Mouse (Mus musculus): ENCODE data around the gene Rnps1. TPM values are rescaled to one million over a fixed set of nuclear protein-coding genes. Genes with fewer than 3 reads are reported as not detected.
A peak's percentile ranks its signal among the peaks of the same experiment; 100 is the strongest.
"Not testable (repeated sequence)": the region's sequence is repeated elsewhere in the genome, so short reads cannot be mapped to it uniquely, and the experiment has no call there.

The Rnps1 gene
- polyA plus RNA-seq, 1 experiment from 2014 or later: 280 TPM

DNA sequence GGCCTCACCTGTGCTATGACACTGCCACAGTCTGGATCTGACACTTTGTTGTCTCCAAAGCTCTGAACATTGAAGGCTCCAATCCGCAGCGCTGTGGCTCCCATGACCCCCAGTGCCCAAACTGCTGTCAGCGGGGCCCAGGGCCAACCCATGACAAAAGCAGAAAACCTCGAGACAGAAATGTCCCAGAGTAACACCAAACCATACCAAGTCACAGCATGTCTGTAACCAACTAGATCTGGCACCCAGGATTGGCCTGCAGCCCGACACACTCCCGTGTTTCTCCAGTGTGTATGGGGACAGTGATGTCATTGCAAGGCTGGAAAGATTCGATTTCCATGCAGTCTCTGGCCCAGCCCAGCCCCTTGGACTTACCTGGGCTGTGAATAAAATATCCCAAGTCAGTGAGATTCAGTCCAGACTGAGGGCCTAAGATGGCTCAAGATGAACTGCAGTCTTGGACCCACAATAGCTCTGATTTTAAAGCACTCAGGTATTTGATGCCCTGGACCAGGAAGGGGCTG lies 28.3 kb downstream of the Rnps1 start, which contains the start of gene Dnase1l2:
Gene Dnase1l2, minus strand, starts transcription at position 474 of the 524 bp plus-strand sequence.
- H3K9ac ChIP-seq: no peak within 1 kb of the TSS
- DNase-seq (ENCODE audit: low spot score): no peak
- H3K9me3 ChIP-seq (ENCODE audit: control insufficient read depth, low read length): no peaks in the 10 kb centered on the region
- ATAC-seq (ENCODE audit: low FRiP score): no peak
- H3K27me3 ChIP-seq (ENCODE audit: control insufficient read depth, insufficient read depth, low read length): no peaks in the 10 kb centered on the region
- no peak within 1 kb of the TSS for H3K27ac ChIP-seq
- H3K4me2 ChIP-seq (replicated peaks): no peak within 1 kb of the TSS
- H3K4me1 ChIP-seq (replicated peaks; ENCODE audit: control insufficient read depth, insufficient read depth, low read length): no peaks in the 10 kb centered on the region
- peaks cover 97% of the 10 kb centered on the region for H3K36me3 ChIP-seq (replicated peaks; ENCODE audit: control insufficient read depth, insufficient read depth)
- 82% methylated on average over 7 of the region's 7 CpGs for WGBS
- H3K4me3 ChIP-seq (replicated peaks; ENCODE audit: low read length): no peak within 1 kb of the TSS

DNA sequence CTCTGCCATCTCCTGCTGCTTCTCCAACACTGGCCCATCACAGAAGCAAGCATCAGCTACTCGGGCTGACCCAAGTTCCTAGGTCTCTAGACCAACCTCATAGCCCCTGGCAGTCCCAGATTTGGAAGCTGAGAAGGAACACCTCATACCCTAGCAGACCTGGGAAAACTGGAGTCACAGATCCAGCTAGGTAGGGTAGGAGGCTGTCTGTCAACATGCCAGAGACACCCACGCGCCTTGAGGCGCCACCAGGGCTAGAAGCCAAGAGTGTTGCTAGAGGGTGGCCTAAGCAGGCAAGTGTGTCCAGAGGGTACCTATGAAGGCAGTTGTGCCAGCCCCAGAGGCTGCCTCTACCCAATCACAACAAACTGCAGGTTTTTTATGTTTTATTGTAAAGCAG lies 29.0 kb downstream of the Rnps1 start:
- no peaks in the 10 kb centered on the region for H3K4me1 ChIP-seq (replicated peaks; ENCODE audit: control insufficient read depth, insufficient read depth, low read length)
- DNase-seq (ENCODE audit: low spot score): no peak
- no peak overlapping the region for H3K4me2 ChIP-seq (replicated peaks)
- no peak overlapping the region for H3K27ac ChIP-seq
- no peaks in the 10 kb centered on the region for H3K27me3 ChIP-seq (ENCODE audit: control insufficient read depth, insufficient read depth, low read length)
- WGBS: 93% methylated on average over 4 of the region's 4 CpGs
- no peaks in the 10 kb centered on the region for H3K9me3 ChIP-seq (ENCODE audit: control insufficient read depth, low read length)
- no peak for ATAC-seq (ENCODE audit: low FRiP score)
- H3K4me3 ChIP-seq (replicated peaks; ENCODE audit: low read length): no peak overlapping the region
- H3K9ac ChIP-seq: no peak overlapping the region
- peaks cover 98% of the 10 kb centered on the region for H3K36me3 ChIP-seq (replicated peaks; ENCODE audit: control insufficient read depth, insufficient read depth)

DNA sequence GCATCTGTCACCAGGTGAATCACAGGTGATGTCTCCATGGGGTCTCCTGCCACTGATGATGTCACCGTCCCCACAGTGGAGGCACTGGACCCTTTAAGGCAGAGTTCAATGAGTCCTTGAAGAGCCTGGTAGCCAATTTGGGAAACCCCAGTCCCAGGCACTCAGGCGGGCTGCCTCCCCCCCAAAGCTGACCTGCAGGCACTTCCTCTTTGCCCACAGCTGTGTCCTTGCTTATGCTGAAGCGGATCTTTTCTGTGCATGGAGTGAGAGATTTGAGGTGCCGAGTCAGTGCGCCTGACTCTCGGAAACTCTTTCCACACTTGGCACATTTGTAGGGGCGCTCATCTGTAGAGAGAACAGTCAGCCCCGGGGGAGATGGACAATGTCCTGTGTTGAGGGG lies 32.2 kb downstream of the Rnps1 start:
- ATAC-seq (ENCODE audit: low FRiP score): no peak
- Histone ChIP-seq H3K9me3 (ENCODE audit: control insufficient read depth, low read length) (no peaks in the 10 kb centered on the region), H3K9ac (no peak overlapping the region), H3K4me3 (replicated peaks; ENCODE audit: low read length) (no peak overlapping the region), H3K4me2 (replicated peaks) (no peak overlapping the region), H3K27ac (no peak overlapping the region), H3K4me1 (replicated peaks; ENCODE audit: control insufficient read depth, insufficient read depth, low read length) (no peaks in the 10 kb centered on the region), H3K36me3 (replicated peaks; ENCODE audit: control insufficient read depth, insufficient read depth) (peaks cover 99% of the 10 kb centered on the region), H3K27me3 (ENCODE audit: control insufficient read depth, insufficient read depth, low read length) (no peaks in the 10 kb centered on the region)
- WGBS: 97% methylated on average over 8 of the region's 8 CpGs
- DNase-seq (ENCODE audit: low spot score): no peak

DNA sequence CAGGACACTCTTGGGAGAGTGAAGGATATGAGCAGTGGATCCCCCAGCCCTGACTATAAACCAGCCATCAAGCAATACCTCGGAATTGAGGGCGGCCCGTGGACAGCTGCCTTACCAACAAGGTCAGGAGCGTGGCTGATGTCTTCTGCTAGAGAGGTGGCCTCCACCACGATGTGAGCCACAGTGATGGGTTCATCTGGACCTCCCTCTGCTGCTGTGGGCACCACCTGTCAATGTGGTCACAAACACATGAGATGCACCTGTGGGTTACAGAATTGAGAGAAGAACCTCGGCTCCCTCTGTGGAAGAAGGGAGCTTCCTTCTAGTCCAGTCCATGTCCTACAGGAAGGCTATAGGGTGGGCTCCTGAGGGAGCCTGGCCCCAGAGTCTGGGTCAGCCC lies 35.1 kb downstream of the Rnps1 start:
- H3K9ac ChIP-seq: no peak overlapping the region
- no peaks in the 10 kb centered on the region for H3K9me3 ChIP-seq (ENCODE audit: control insufficient read depth, low read length)
- peaks cover 14% of the 10 kb centered on the region for H3K4me1 ChIP-seq (replicated peaks; ENCODE audit: control insufficient read depth, insufficient read depth, low read length)
- no peak overlapping the region for H3K27ac ChIP-seq
- no peak overlapping the region for H3K4me2 ChIP-seq (replicated peaks)
- ATAC-seq (ENCODE audit: low FRiP score) (no peak), DNase-seq (ENCODE audit: low spot score) (no peak)
- no peak overlapping the region for H3K4me3 ChIP-seq (replicated peaks; ENCODE audit: low read length)
- 95% methylated on average over 6 of the region's 6 CpGs for WGBS
- peaks cover 72% of the 10 kb centered on the region for H3K36me3 ChIP-seq (replicated peaks; ENCODE audit: control insufficient read depth, insufficient read depth)
- no peaks in the 10 kb centered on the region for H3K27me3 ChIP-seq (ENCODE audit: control insufficient read depth, insufficient read depth, low read length)

DNA sequence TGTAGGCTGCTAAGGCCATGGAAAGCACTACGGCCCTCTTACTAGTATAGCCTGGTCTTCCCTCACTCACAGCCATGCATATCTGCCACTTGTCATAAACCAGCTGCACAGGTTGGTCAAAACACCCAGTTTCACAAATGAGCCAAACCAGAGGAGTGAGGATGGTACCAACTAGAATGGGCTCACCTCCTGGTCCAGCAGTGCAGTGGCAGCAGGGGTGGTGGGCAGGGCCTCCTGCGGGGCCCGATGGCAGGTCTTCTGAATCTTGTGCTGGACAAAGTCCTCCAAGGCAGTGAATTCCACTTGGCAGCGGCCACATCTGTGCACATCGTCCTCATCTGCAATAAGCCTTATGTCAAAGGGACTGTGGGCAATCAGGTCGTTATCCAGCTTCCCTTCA lies 36.9 kb downstream of the Rnps1 start:
- Histone ChIP-seq H3K9ac (no peak overlapping the region), H3K27me3 (ENCODE audit: control insufficient read depth, insufficient read depth, low read length) (no peaks in the 10 kb centered on the region), H3K4me2 (replicated peaks) (no peak overlapping the region), H3K4me3 (replicated peaks; ENCODE audit: low read length) (no peak overlapping the region), H3K36me3 (replicated peaks; ENCODE audit: control insufficient read depth, insufficient read depth) (peaks cover 55% of the 10 kb centered on the region), H3K9me3 (ENCODE audit: control insufficient read depth, low read length) (no peaks in the 10 kb centered on the region), H3K4me1 (replicated peaks; ENCODE audit: control insufficient read depth, insufficient read depth, low read length) (peaks cover 14% of the 10 kb centered on the region), H3K27ac (no peak overlapping the region)
- DNase-seq (ENCODE audit: low spot score) (no peak), ATAC-seq (ENCODE audit: low FRiP score) (no peak)
- 96% methylated on average over 6 of the region's 6 CpGs for WGBS

DNA sequence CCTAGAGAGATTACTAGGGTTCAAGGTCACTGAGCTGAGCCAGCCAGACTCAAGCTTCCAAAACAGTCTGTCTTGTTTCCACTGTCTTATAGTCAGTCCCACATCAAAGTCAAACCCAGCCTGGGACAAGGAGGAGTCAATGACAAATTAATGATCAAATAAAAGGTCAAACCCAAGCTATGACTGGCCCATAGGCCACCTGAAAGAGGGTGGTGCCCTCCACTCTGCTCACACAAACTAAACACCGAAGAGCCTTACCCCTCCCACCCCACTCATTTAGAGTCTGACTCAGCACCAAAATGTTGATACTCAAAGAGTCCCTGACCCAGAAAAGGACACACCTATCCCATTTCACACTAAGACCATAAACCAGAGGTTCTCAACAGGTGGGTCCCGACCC lies 39.0 kb downstream of the Rnps1 start:
- peak overlapping the region; percentile 72 for H3K4me2 ChIP-seq (replicated peaks)
- DNase-seq (ENCODE audit: low spot score) (no peak), ATAC-seq (ENCODE audit: low FRiP score) (no peak)
- WGBS: 98% methylated on average over 2 of the region's 2 CpGs
- peaks cover 14% of the 10 kb centered on the region for H3K4me1 ChIP-seq (replicated peaks; ENCODE audit: control insufficient read depth, insufficient read depth, low read length)
- no peak overlapping the region for H3K9ac ChIP-seq
- no peaks in the 10 kb centered on the region for H3K27me3 ChIP-seq (ENCODE audit: control insufficient read depth, insufficient read depth, low read length)
- no peak overlapping the region for H3K4me3 ChIP-seq (replicated peaks; ENCODE audit: low read length)
- peaks cover 33% of the 10 kb centered on the region for H3K36me3 ChIP-seq (replicated peaks; ENCODE audit: control insufficient read depth, insufficient read depth)
- H3K9me3 ChIP-seq (ENCODE audit: control insufficient read depth, low read length): no peaks in the 10 kb centered on the region
- H3K27ac ChIP-seq: no peak overlapping the region

DNA sequence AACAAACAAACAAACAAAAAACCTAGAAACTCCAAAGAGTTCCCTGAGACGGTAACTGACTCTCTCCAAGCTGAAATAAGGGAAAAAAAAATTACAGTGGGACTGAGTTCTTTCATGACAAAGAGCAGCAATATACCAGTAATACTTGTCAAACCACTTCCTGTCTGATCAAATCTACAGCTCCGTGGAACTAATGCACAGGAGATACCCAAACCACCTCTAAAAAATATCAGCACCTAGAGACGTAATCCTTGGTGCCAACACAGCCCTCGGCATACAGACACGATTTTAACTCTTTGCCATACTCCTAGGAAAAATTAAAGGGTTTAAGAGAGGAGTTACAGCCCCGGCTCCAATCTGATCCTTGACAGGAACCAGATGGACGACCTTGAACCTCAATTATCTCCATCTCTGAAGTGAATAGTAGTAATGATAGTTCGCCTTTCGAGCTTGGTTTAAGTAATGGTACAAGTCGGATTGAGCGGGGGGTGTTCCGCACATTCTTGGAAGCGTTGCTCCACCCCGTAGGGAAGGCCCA lies 39.9 kb downstream of the Rnps1 start:
- H3K27ac ChIP-seq: peak overlapping the region; percentile 95
- H3K4me3 ChIP-seq (replicated peaks; ENCODE audit: low read length): peak overlapping the region; percentile 81
- ATAC-seq (ENCODE audit: low FRiP score): no peak
- WGBS: 13% methylated on average over 14 of the region's 14 CpGs
- peak overlapping the region; percentile 94 for H3K9ac ChIP-seq
- H3K36me3 ChIP-seq (replicated peaks; ENCODE audit: control insufficient read depth, insufficient read depth): peaks cover 24% of the 10 kb centered on the region
- no peaks in the 10 kb centered on the region for H3K27me3 ChIP-seq (ENCODE audit: control insufficient read depth, insufficient read depth, low read length)
- no peak for DNase-seq (ENCODE audit: low spot score)
- peaks cover 14% of the 10 kb centered on the region for H3K4me1 ChIP-seq (replicated peaks; ENCODE audit: control insufficient read depth, insufficient read depth, low read length)
- peak overlapping the region; percentile 72 for H3K4me2 ChIP-seq (replicated peaks)
- no peaks in the 10 kb centered on the region for H3K9me3 ChIP-seq (ENCODE audit: control insufficient read depth, low read length)

DNA sequence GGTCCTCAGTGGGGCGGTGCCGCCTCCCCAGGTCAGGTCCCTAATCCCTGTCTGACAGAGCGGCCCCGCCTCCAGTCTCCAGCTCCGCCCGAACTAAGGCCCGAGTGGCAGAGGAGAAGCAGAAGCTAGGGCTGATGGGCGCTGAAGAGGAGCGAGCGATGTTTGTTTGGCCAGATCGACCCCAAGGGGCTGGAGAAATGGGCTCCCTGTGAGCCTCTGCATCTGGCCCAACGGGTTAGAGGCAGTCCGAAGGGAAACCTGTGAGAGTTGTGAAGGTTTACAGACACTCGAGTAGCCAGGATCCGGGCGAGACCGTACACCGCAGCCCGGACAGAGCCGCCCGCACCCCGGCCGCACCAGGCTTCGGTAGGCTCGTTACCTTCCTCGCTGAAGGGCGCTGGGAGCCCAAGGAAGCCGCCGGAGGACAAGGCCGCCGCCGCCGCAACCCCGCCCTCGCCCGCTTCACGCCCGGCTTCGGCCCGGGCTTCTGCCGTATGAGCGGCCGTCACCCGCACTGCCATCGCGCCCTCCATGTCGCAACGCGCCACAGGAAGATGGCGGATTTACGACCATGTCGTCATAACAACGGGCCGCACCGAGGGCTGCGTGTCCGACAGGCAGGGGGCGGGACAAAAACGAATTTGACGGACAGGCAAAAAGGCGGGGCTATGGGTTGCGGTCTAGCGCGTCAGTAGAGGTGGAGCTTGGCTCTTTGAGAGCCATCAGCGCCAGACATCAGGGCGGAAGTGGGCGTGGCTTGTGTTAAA lies 40.6 kb downstream of the Rnps1 start:
- Histone ChIP-seq H3K27me3 (ENCODE audit: control insufficient read depth, insufficient read depth, low read length) (no peaks in the 10 kb centered on the region), H3K4me2 (replicated peaks) (peak overlapping the region; percentile 72), H3K4me1 (replicated peaks; ENCODE audit: control insufficient read depth, insufficient read depth, low read length) (peaks cover 14% of the 10 kb centered on the region), H3K27ac (peak overlapping the region; percentile 95), H3K36me3 (replicated peaks; ENCODE audit: control insufficient read depth, insufficient read depth) (peaks cover 17% of the 10 kb centered on the region), H3K9me3 (ENCODE audit: control insufficient read depth, low read length) (no peaks in the 10 kb centered on the region), H3K4me3 (replicated peaks; ENCODE audit: low read length) (peak overlapping the region; percentile 81), H3K9ac (peak overlapping the region; percentile 94)
- under 1% methylated on average over 66 of the region's 67 CpGs for WGBS
- peak; percentile 94 for ATAC-seq (ENCODE audit: low FRiP score)
- DNase-seq (ENCODE audit: low spot score): peak; percentile 99

DNA sequence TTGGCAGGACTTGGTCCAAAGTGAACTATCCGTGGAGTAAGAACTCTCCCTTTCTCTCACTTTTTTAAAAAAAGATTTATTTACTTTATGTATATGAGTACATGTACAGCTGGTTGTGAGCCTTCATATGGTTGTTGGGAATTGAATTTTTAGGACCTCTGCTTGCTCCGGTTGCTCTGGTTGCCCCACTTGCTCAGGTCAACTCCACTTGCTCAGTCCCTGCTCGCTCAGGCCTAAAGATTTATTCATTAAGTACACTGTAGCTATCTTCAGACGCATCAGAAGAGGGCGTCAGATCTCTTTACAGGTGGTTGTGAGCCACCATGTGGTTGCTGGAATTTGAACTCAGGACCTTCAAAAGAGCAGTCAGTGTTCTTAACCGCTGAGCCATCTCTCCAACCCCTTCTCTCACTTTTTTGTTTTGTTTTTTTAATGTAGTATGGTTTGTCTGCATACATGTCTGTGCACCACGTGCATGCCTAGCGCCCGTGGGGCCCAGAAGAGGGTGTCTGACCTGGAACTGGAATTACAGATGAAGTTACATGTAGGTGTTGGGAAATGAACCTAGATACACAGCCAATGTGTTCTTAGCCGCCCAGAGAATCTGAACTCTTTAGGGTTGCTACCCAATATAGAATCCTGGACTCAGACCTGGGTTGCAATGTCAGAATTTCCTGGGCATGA lies 41.3 kb downstream of the Rnps1 start:
- not testable (repeated sequence) for H3K9ac ChIP-seq; ATAC-seq (ENCODE audit: low FRiP score); H3K27ac ChIP-seq; DNase-seq (ENCODE audit: low spot score); H3K4me3 ChIP-seq (replicated peaks; ENCODE audit: low read length); H3K27me3 ChIP-seq (ENCODE audit: control insufficient read depth, insufficient read depth, low read length); H3K9me3 ChIP-seq (ENCODE audit: control insufficient read depth, low read length)
- Histone ChIP-seq H3K36me3 (replicated peaks; ENCODE audit: control insufficient read depth, insufficient read depth) (peaks cover 10% of the 10 kb centered on the region), H3K4me2 (replicated peaks) (peak overlapping the region; percentile 37), H3K4me1 (replicated peaks; ENCODE audit: control insufficient read depth, insufficient read depth, low read length) (peaks cover 14% of the 10 kb centered on the region)
- WGBS: 55% methylated on average over 9 of the region's 10 CpGs
